In genomic region chr10:21609583-21609982, GRCm38 (mm10) we compare ENCODE assay signal across 11 mouse cellular contexts. TPM values are rescaled to one million over a fixed set of nuclear protein-coding genes. Genes with fewer than 3 reads are reported as not detected.
DNase-seq lines count a peak whose midpoint lies in the region; ATAC-seq and TF ChIP-seq lines count a peak whose summit lies in the region.
"Had no signal": no experiment of that assay in that cellular context is flagged by ENCODE, and none has a peak within 500 bp of the region (broad histone marks: within the 10 kb centered on the region; RNA-seq: fewer than 3 reads in every experiment).

No protein-coding gene starts in this region.

- H3K9me3 ChIP-seq in liver, postnatal 0 days (ENCODE audit: low read length), result no peaks in the 10 kb centered on the region
- no peaks in the 10 kb centered on the region for H3K9me3 ChIP-seq in liver, embryonic 11.5 days (ENCODE audit: control insufficient read depth, low read length)
- H3K9me3 ChIP-seq: lung, embryonic 15.5 days; neural tube, embryonic 15.5 days had no signal

- ATAC-seq in liver, postnatal 0 days, result peak; percentile 57
- ATAC-seq in liver, embryonic 11.5 days (replicated peaks; ENCODE audit: low FRiP score), result no peak
- ATAC-seq in monocyte, adult 5-6 weeks (replicated peaks; ENCODE audit: insufficient number of reproducible peaks, low FRiP score, low TSS enrichment, poor library complexity, severe bottlenecking), result peak; percentile 81

- no peak overlapping the region for H3K27ac ChIP-seq in liver, postnatal 0 days (ENCODE audit: low read depth)
- H3K27ac ChIP-seq in liver, embryonic 11.5 days (ENCODE audit: low read depth, low read length), result no peak overlapping the region
- peak overlapping the region; percentile 55 for H3K27ac ChIP-seq in bone marrow macrophage, adult 2 months (ENCODE audit: insufficient read depth, low read depth, low read length)
- H3K27ac ChIP-seq: lung, embryonic 15.5 days; neural tube, embryonic 15.5 days had no signal

- no peak overlapping the region for H3K9ac ChIP-seq in liver, postnatal 0 days (replicated peaks)
- no peak overlapping the region for H3K9ac ChIP-seq in liver, embryonic 11.5 days (ENCODE audit: low read depth, low read length)
- H3K9ac ChIP-seq: lung, embryonic 15.5 days; neural tube, embryonic 15.5 days had no signal

- H3K27me3 ChIP-seq in liver, postnatal 0 days (ENCODE audit: insufficient read depth, low read length), result no peaks in the 10 kb centered on the region
- H3K27me3 ChIP-seq in liver, embryonic 11.5 days (replicated peaks; ENCODE audit: control insufficient read depth, insufficient read depth, low read length), result no peaks in the 10 kb centered on the region
- H3K27me3 ChIP-seq: lung, embryonic 15.5 days; neural tube, embryonic 15.5 days had no signal

- 52% methylated on average over 2 of the region's 2 CpGs for WGBS in liver, postnatal 0 days (ENCODE audit: insufficient replicate concordance)
- WGBS in liver, embryonic 11.5 days, result 82% methylated on average over 2 of the region's 2 CpGs

- peaks cover 19% of the 10 kb centered on the region for H3K4me1 ChIP-seq in liver, postnatal 0 days (ENCODE audit: insufficient read depth)
- no peaks in the 10 kb centered on the region for H3K4me1 ChIP-seq in liver, embryonic 11.5 days (replicated peaks; ENCODE audit: control insufficient read depth, insufficient read depth, low read length)
- H3K4me1 ChIP-seq in bone marrow macrophage, adult 2 months (ENCODE audit: control insufficient read depth, insufficient read depth, low read length), result peaks cover 51% of the 10 kb centered on the region
- H3K4me1 ChIP-seq: neural tube, embryonic 15.5 days had no signal

- no peak for TF ChIP-seq CTCF in liver, postnatal 0 days (IDR thresholded peaks at IDR 0.05; ENCODE audit: low read depth)
- no peak for TF ChIP-seq CTCF in bone marrow macrophage, adult 2 months (IDR thresholded peaks at IDR 0.05; ENCODE audit: low read depth, low read length)

- H3K4me3 ChIP-seq in liver, postnatal 0 days (ENCODE audit: low read depth, low read length), result no peak overlapping the region
- H3K4me3 ChIP-seq in liver, embryonic 11.5 days (ENCODE audit: low read depth, low read length), result no peak overlapping the region
- no peak overlapping the region for H3K4me3 ChIP-seq in bone marrow macrophage, adult 2 months (ENCODE audit: insufficient read depth, low read length)
- H3K4me3 ChIP-seq: lung, embryonic 15.5 days; neural tube, embryonic 15.5 days had no signal

- no peak for TF ChIP-seq POLR2A in bone marrow macrophage, adult 2 months (IDR thresholded peaks at IDR 0.05; ENCODE audit: borderline replicate concordance, low read depth, low read length)

- H3K36me3 ChIP-seq in liver, postnatal 0 days (replicated peaks; ENCODE audit: insufficient read depth, low read length), result no peaks in the 10 kb centered on the region
- no peaks in the 10 kb centered on the region for H3K36me3 ChIP-seq in liver, embryonic 11.5 days (ENCODE audit: control insufficient read depth, insufficient read depth, low read length)
- H3K36me3 ChIP-seq: lung, embryonic 15.5 days; neural tube, embryonic 15.5 days had no signal

- no peak overlapping the region for H3K4me2 ChIP-seq in liver, postnatal 0 days (ENCODE audit: low read depth, low read length)
- H3K4me2 ChIP-seq in liver, embryonic 11.5 days, result no peak overlapping the region
- H3K4me2 ChIP-seq: lung, embryonic 15.5 days; neural tube, embryonic 15.5 days had no signal

- TF ChIP-seq EP300 in liver, postnatal 0 days (IDR thresholded peaks at IDR 0.05; ENCODE audit: low read depth), result no peak

- DNase-seq in liver, postnatal 0 days, result peak; percentile 34
- DNase-seq in liver, embryonic 11.5 days (ENCODE audit: low spot score), result no peak
- DNase-seq in kidney, adult 8-10 months, result peak; percentile 76 to 89
- DNase-seq in retina, postnatal 1 day, result no peak
- no peak for DNase-seq in thymus, postnatal 4 days
- no peak for DNase-seq in left cerebral cortex, adult 8-10 months (ENCODE audit: low spot score in 2 of 2)

RNA-seq across cellular contexts. Expression of gene 1700020N01Rik, which starts 16.6 kb away (rescaled TPM):
- polyA plus RNA-seq in liver, postnatal 0 days (2015; fragmentation: Nextera tagmentation; extraction: Ambion mirVana), result 0.09 TPM in 1 of 2 replicates, not detected in the other
- not detected in 2 replicates for polyA plus RNA-seq in liver, embryonic 11.5 days (2014; fragmentation: Nextera tagmentation; extraction: Ambion mirVana)
- polyA plus RNA-seq in bone marrow macrophage, adult 2 months (2012; ENCODE audit: insufficient read depth, insufficient read length, missing spikeins), result not detected in 2 replicates
- not detected in 3 replicates for total RNA-seq in monocyte, adult 5-6 weeks (2017)
- not detected for total RNA-seq in left cerebral cortex, adult 8-10 months (2022)
- polyA plus RNA-seq: cortical plate, adult 2 months; lung, embryonic 15.5 days; neural tube, embryonic 15.5 days had no signal

Comparison
In these comparisons a context has a peak if more than half of its experiments do, and no peak if none do; other contexts are left out.
1. DNase-seq: peak in liver, postnatal 0 days (single experiment) and kidney, adult 8-10 months (2 of 2); none in liver, embryonic 11.5 days (single experiment), retina, postnatal 1 day (single experiment), thymus, postnatal 4 days (single experiment) and left cerebral cortex, adult 8-10 months (0 of 2).